Mouse (Mus musculus) lung, adult 2 months (tissue): ENCODE measurements at regions not wholly inside any gene's neighbourhood (a gene's known extent, or its start where the extent isn't known, plus 50 kb on each side); places are given as distances from the start of the nearest gene placed in this dataset.

Experiments used
- CTCF ChIP-seq: fragments of 200-500 bp; IDR thresholded peaks from 2 replicates; pipeline ENCODE4 v1.5.1; 2011; ENCODE audit warnings: mild to moderate bottlenecking, low read length, control low read depth; ENCODE audit not compliant: insufficient read depth
- POLR2A ChIP-seq: fragments of 200-500 bp; IDR thresholded peaks from 2 replicates; pipeline ENCODE4 v1.6.1; 2011; ENCODE audit warnings: low read depth, mild to moderate bottlenecking, control low read depth, low read length, borderline replicate concordance; ENCODE audit errors: extremely low read depth

DNA sequence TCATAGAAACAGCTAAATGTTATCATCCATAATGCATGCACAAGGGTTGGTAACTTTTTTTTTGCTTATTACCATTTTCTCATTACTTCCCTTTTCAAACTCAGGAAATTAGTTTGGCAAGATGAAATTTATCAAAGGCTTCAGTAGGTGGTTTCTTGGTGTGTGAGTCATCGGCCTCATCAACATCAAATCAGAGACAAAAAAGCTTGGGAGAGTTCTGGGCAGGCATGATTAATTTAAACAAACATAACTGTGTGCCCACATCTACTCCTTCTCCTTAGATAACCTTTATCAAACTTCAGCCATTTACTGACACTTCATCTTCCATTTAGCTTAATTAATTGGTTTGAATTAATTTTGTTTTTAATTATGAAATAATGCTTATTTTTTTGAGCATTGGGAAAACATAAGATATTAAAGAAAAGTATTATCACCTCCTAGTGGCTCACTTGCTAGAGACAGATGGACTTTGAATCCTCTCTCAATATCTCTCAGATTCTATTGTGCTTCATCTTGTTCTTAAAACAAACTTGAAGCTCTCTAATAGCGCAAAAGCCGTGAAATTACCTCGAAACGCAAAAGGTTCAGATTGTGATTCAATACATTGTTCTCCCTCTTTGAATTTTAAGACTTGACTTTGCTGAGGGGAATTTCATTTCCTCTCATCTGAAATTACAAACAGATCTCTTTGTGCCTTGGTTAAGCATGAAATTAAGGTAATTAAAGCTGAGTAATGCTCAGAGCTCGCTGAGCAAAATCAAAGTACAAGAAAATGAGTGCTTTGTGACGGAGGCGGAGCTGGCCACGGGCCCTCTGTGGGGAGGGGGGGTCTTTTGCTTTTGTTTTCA is 158.7 kb upstream of the Bet1 start:
- TF ChIP-seq CTCF (no peak), POLR2A (no peak)
